Mouse (Mus musculus) limb, embryonic 11.5 days (tissue): ENCODE results near the gene Fzr1. TPM values are rescaled to one million over a fixed set of nuclear protein-coding genes. Genes with fewer than 3 reads are reported as not detected.
A peak's percentile ranks its signal among the peaks of the same experiment; 100 is the strongest.

Experiments
- ATAC-seq: fragments of 200-750 bp; cut with Nextera tagmentation; 2 replicates; pipeline ENCODE4 v1.8.0; 2017; ENCODE audit warnings: low read depth; ENCODE audit not compliant: insufficient number of reproducible peaks, low FRiP score, low TSS enrichment
- DNase-seq: peaks from one replicate; pipeline ENCODE4 v3.0.0-alpha.2; 2015; ENCODE audit warnings: low spot score
- H3K27ac ChIP-seq: fragments of 300-500 bp; sonication (generic); replicated peaks from 2 replicates; pipeline ENCODE4 v1.5.1; 2014; ENCODE audit warnings: low read depth, mild to moderate bottlenecking, low read length
- H3K27me3 ChIP-seq: fragments of 300-500 bp; sonication (generic); 2 replicates; pipeline ENCODE4 v1.6.1; 2014; ENCODE audit warnings: mild to moderate bottlenecking, low read length, mixed read lengths; ENCODE audit not compliant: control insufficient read depth, insufficient read depth
- H3K36me3 ChIP-seq: fragments of 300-500 bp; sonication (generic); 2 replicates; pipeline ENCODE4 v1.6.1; 2014; ENCODE audit warnings: mild to moderate bottlenecking, low read length, moderate library complexity, mixed read lengths; ENCODE audit not compliant: control insufficient read depth, insufficient read depth
- H3K4me1 ChIP-seq: fragments of 300-500 bp; sonication (generic); 2 replicates; pipeline ENCODE4 v1.6.1; 2014; ENCODE audit warnings: low read length, mixed read lengths; ENCODE audit not compliant: control insufficient read depth, insufficient read depth
- H3K4me2 ChIP-seq: fragments of 300-500 bp; sonication (generic); 2 replicates; pipeline ENCODE4 v1.6.1; 2014; ENCODE audit warnings: low read depth, mild to moderate bottlenecking, moderate library complexity; ENCODE audit not compliant: severe bottlenecking
- H3K4me3 ChIP-seq: fragments of 300-500 bp; sonication (generic); 2 replicates; pipeline ENCODE4 v1.5.1; 2014; ENCODE audit warnings: low read depth, low read length
- H3K9ac ChIP-seq: fragments of 300-500 bp; sonication (generic); 2 replicates; pipeline ENCODE4 v1.6.1; 2014; ENCODE audit warnings: mild to moderate bottlenecking, low read length
- H3K9me3 ChIP-seq: fragments of 300-500 bp; sonication (generic); 2 replicates; pipeline ENCODE4 v1.6.1; 2016; ENCODE audit warnings: low read length; ENCODE audit not compliant: control insufficient read depth
- WGBS: fragments of 180-500 bp; shearing (Covaris S2); extraction: QIAGEN DNeasy Blood & Tissue Kit; methylation state at CpG from one replicate; pipeline ENCODE4 v1.1.7; 2014; 5-methylcytosine and 5-hydroxymethylcytosine counted together
- microRNA-seq: library from miRNA; unstranded; fragments of <30 nt; microRNA quantifications from one replicate; pipeline ENCODE4, GENCODE M21; 2016
- polyA plus RNA-seq: library from polyadenylated mRNA; unstranded; fragments of >200 nt; fragmentation: Nextera tagmentation; extraction: Ambion mirVana; gene quantifications from 2 replicates; pipeline ENCODE4 v1.2.1, GENCODE M21; 2014

The Fzr1 gene
- polyA plus RNA-seq, 1 experiment from 2014 or later: 119 TPM

DNA sequence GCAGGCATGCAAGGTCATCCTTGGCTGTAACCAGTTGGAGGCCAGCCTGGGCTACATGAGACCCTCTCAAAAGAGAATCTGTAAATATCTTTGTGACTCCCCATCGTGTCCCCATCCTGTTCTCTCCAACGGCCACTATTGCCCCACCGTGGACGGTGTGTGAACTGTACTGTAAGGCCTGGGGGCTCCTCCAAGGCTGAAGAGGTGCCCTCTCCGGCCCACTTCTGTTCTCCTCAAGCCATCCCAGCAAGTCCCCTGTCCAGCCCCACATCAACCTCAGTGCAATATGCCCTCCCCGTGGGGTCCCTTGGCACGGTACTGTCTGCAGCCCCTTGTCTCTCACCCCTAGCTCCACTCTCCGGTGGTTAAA lies 59.0 kb downstream of the Fzr1 start:
- WGBS: 26% methylated on average over 8 of the region's 8 CpGs
- peak overlapping the region; percentile 69; the same call in 1 of the 2 replicates for H3K27ac ChIP-seq
- ATAC-seq (no peak), DNase-seq (peak; percentile 44)
- no peaks in the 10 kb centered on the region for H3K9me3 ChIP-seq
- H3K9ac ChIP-seq: peak overlapping the region; percentile 34
- H3K4me2 ChIP-seq: peak overlapping the region; percentile 71
- H3K4me1 ChIP-seq: peaks cover 32% of the 10 kb centered on the region
- peak overlapping the region; percentile 95 for H3K4me3 ChIP-seq
- H3K27me3 ChIP-seq: no peaks in the 10 kb centered on the region
- peaks cover 23% of the 10 kb centered on the region for H3K36me3 ChIP-seq

DNA sequence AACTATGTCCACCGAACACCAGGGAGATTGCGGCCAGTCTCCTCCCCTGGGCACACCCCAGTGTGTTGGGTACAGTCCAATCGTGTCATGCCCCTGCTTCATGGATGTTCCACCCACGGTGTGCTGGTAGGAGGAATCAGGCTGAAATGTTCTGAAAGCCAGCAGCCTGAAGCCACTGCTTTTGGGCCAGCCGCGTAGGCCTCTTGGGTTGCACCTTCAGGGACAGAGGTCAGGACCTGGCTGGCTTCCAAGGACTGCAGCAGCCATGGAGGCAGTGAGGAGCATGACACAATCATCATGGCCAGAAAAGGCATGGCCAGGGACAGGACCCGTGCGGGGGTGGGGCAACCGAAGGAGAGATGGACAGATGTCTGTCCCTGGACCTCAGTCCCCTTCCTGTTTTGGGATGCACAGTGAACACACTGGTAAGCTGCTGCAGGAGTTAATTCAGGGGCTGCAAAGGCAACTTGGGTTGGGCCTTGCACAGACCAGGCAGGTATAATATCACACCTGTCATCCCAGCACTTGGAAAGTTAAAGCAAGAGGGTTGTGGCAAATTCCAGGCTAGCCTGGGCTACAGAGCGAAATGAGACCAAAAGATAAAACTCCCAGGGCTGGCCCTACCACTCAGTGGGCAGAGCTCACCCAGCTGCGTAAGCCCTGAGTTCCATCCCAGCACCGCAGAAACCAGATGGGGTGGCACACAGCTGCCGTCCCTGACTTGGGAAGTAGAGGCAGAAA lies 59.6 kb downstream of the Fzr1 start:
- ATAC-seq (no peak), DNase-seq (no peak)
- Histone ChIP-seq H3K27ac (no peak overlapping the region), H3K36me3 (peaks cover 18% of the 10 kb centered on the region), H3K4me2 (peak overlapping the region; percentile 71), H3K4me1 (peaks cover 32% of the 10 kb centered on the region), H3K27me3 (no peaks in the 10 kb centered on the region), H3K9me3 (no peaks in the 10 kb centered on the region), H3K9ac (0 out of 2 replicates have a peak overlapping the region, but pooled peaks have one; percentile 12), H3K4me3 (no peak overlapping the region)
- WGBS: 91% methylated on average over 13 of the region's 13 CpGs

DNA sequence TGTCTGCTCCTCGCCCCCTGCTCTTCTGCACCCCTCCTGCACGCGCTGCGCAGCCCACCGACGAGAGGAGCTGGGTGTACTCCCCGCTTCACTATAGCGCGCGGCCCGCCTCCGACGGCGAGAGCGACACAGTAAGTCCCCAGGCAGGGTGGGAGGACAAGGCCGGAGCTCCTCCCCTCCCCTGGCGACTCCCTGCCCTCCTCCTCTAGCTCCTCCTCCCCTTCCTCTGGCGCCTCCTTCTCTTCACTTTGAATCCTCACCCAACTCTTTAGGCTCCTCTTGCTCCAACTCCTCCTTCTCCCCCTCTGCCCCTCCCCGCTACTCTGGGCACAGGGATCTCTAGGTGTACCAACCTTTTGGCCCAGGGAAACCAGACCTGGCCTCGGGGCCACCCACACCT lies 61.0 kb downstream of the Fzr1 start:
- DNase-seq: peak; percentile 49
- Histone ChIP-seq H3K4me3 (peak overlapping the region; percentile 10; the same call in 1 of the 2 replicates), H3K4me2 (peak overlapping the region; percentile 13; the same call in 1 of the 2 replicates), H3K27me3 (no peaks in the 10 kb centered on the region), H3K36me3 (peaks cover 13% of the 10 kb centered on the region), H3K9ac (peak overlapping the region; percentile 47), H3K27ac (no peak overlapping the region), H3K9me3 (no peaks in the 10 kb centered on the region), H3K4me1 (peaks cover 30% of the 10 kb centered on the region)
- 13% methylated on average over 20 of the region's 20 CpGs for WGBS
- ATAC-seq: no peak

DNA sequence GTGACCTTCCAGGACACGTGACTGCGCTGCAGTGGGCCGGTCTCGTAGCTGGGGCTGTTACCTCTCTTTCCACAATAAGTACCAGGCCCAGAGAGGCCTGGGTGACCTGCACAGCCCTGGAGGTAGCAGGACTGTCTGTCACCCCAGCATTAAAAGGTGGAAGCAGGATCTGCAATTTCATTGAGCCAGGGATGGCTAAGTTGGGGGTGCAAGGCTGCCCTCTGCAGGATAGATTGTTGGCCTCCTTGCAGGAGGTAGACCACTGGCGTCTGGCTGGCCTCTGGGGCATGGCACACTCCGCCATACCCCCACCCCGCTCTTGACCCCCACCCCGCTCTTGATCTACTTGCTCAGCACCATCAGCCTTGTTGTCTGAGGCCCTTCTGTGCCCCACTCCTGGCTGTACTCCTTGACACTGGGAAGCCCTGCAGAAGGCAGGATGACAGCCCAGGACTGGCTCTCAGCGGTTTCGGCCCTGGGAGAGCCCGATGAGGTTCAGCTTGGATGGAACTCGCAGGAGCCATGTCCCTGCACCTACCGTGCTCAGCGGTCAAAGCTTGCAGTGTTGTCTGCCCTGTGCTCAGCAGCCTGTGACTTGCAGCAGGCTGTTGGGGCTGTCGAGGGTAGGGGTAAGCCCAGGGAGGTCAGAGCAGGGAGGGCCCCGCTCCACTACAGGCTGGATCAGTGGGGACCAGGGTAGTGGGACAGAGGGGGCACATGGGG lies 61.8 kb downstream of the Fzr1 start:
- Histone ChIP-seq H3K27me3 (no peaks in the 10 kb centered on the region), H3K36me3 (peaks cover 18% of the 10 kb centered on the region), H3K27ac (no peak overlapping the region), H3K4me2 (peak overlapping the region; percentile 13; the same call in 1 of the 2 replicates), H3K4me1 (peaks cover 24% of the 10 kb centered on the region), H3K4me3 (peak overlapping the region; percentile 10; the same call in 1 of the 2 replicates), H3K9me3 (no peaks in the 10 kb centered on the region), H3K9ac (peak overlapping the region; percentile 47)
- DNase-seq (peak; percentile 52), ATAC-seq (no peak)
- WGBS: 48% methylated on average over 16 of the region's 16 CpGs

Small RNA genes within 50 kb of the gene (microRNA-seq; reads per million reads assigned to microRNA genes)
- gene Mir1191b (not detected), gene Mir6913 (not detected)

Other genes starting within 250 kb of the Fzr1 start
- 6.7 and 8.4 TPM in 2 replicates for gene Zbtb7a, start 243.3 kb downstream of the Fzr1 start, polyA plus RNA-seq
- 53.3 and 56.9 TPM in 2 replicates for gene Pias4, start 210.6 kb downstream of the Fzr1 start, polyA plus RNA-seq
- 428 TPM in 2 replicates for gene Eef2, start 201.9 kb downstream of the Fzr1 start, polyA plus RNA-seq
- gene Dapk3, start 195.5 kb downstream of the Fzr1 start, polyA plus RNA-seq: 43.3 and 49.1 TPM in 2 replicates
- gene 4930442H23Rik, start 194.7 kb downstream of the Fzr1 start, polyA plus RNA-seq: not detected in 2 replicates
- gene Nmrk2, start 176.5 kb downstream of the Fzr1 start, polyA plus RNA-seq: 0.08 TPM in 1 of 2 replicates, not detected in the other
- gene Atcay, start 147.7 kb downstream of the Fzr1 start, polyA plus RNA-seq: 0.11 and 0.27 TPM in 2 replicates
- 3.4 and 4.2 TPM in 2 replicates for gene Zfr2, start 145.4 kb downstream of the Fzr1 start, polyA plus RNA-seq
- gene Matk, start 125.6 kb downstream of the Fzr1 start, polyA plus RNA-seq: 1.2 and 2.3 TPM in 2 replicates
- 198 and 217 TPM in 2 replicates for gene Mrpl54, start 111.6 kb downstream of the Fzr1 start, polyA plus RNA-seq
- gene Apba3, start 111.6 kb downstream of the Fzr1 start, polyA plus RNA-seq: 45.3 and 46.3 TPM in 2 replicates
- gene Tjp3, start 86.9 kb downstream of the Fzr1 start, polyA plus RNA-seq: 2.0 TPM in 2 replicates
- gene Pip5k1c, start 85.6 kb downstream of the Fzr1 start, polyA plus RNA-seq: 49.0 and 60.6 TPM in 2 replicates
- gene Cactin, start 57.4 kb downstream of the Fzr1 start, polyA plus RNA-seq: 35.9 and 40.0 TPM in 2 replicates
- gene Tbxa2r, start 49.8 kb downstream of the Fzr1 start, polyA plus RNA-seq: 1.7 and 1.8 TPM in 2 replicates
- gene Gipc3, start 35.2 kb downstream of the Fzr1 start, polyA plus RNA-seq: not detected in 2 replicates
- 129 and 130 TPM in 2 replicates for gene Hmg20b, start 28.0 kb downstream of the Fzr1 start, polyA plus RNA-seq
- gene Mfsd12, start 21.0 kb downstream of the Fzr1 start, polyA plus RNA-seq: 4.7 and 5.9 TPM in 2 replicates
- 0.21 and 0.45 TPM in 2 replicates for gene 4930404N11Rik, start 12.7 kb downstream of the Fzr1 start, polyA plus RNA-seq
- gene Dohh, start 5.9 kb upstream of the Fzr1 start, polyA plus RNA-seq: 53.7 and 55.7 TPM in 2 replicates
- 2.1 and 2.8 TPM in 2 replicates for gene Gm48551, start 6.0 kb upstream of the Fzr1 start, polyA plus RNA-seq
- 0.40 and 1.0 TPM in 2 replicates for gene Gm48552, start 10.5 kb upstream of the Fzr1 start, polyA plus RNA-seq
- gene Smim24, start 14.5 kb upstream of the Fzr1 start, polyA plus RNA-seq: 3.4 and 3.5 TPM in 2 replicates
- 16.7 and 18.7 TPM in 2 replicates for gene Nfic, start 77.1 kb upstream of the Fzr1 start, polyA plus RNA-seq
- gene Celf5, start 104.2 kb upstream of the Fzr1 start, polyA plus RNA-seq: 0.33 and 0.77 TPM in 2 replicates
- gene Ncln, start 117.9 kb upstream of the Fzr1 start, polyA plus RNA-seq: 60.3 and 66.8 TPM in 2 replicates
- 0.10 and 0.43 TPM in 2 replicates for gene S1pr4, start 121.6 kb upstream of the Fzr1 start, polyA plus RNA-seq
- 0.99 and 1.1 TPM in 2 replicates for gene Gna15, start 145.7 kb upstream of the Fzr1 start, polyA plus RNA-seq
- 80.3 and 82.1 TPM in 2 replicates for gene Gna11, start 166.7 kb upstream of the Fzr1 start, polyA plus RNA-seq
- gene Aes, start 181.0 kb upstream of the Fzr1 start, polyA plus RNA-seq: 259 and 343 TPM in 2 replicates
- 13.7 and 18.4 TPM in 2 replicates for gene Tle2, start 196.0 kb upstream of the Fzr1 start, polyA plus RNA-seq
- 11.1 and 11.6 TPM in 2 replicates for gene Tle6, start 222.6 kb upstream of the Fzr1 start, polyA plus RNA-seq
- 0.63 and 1.5 TPM in 2 replicates for gene BC025920, start 227.8 kb upstream of the Fzr1 start, polyA plus RNA-seq
- 46.2 and 46.5 TPM in 2 replicates for gene Sirt6, start 249.3 kb upstream of the Fzr1 start, polyA plus RNA-seq